Mouse (Mus musculus) stomach, postnatal 0 days (tissue): ENCODE measurements at regions not wholly inside any gene's neighbourhood (a gene's known extent, or its start where the extent isn't known, plus 50 kb on each side); places are given as distances from the start of the nearest gene placed in this dataset.

Experiments used
- CTCF ChIP-seq: IDR thresholded peaks from 2 replicates; pipeline ENCODE4 v1.5.1; 2016; ENCODE audit warnings: antibody characterized with exemption, low read depth, mild to moderate bottlenecking, moderate library complexity
- EP300 ChIP-seq: optimal IDR thresholded peaks from 2 replicates; pipeline ENCODE3; 2016; ENCODE audit warnings: antibody characterized with exemption

GRCm38 (mm10) chr10:17428315-17428714 lies 294.7 kb upstream of the Cited2 start:
- TF ChIP-seq CTCF (no peak), EP300 (no peak)
